Mouse (Mus musculus) heart, adult 8-10 months (tissue): ENCODE measurements around the gene Pate4. TPM values are rescaled to one million over a fixed set of nuclear protein-coding genes. Genes with fewer than 3 reads are reported as not detected.

Experiments
- total RNA-seq, 4 experiments: library from RNA; stranded (reverse); gene quantifications; 2 replicates each; pipeline ENCODE4 v1.2.4; 2022

Gene Pate4
- total RNA-seq, 4 experiments from 2014 or later, result not detected

Other genes with a start within 250 kb of the Pate4 start
- gene Cdon, start 190.8 kb downstream of the Pate4 start, total RNA-seq, result 10 to 100 TPM in 2 of 4 experiments, 1 to 10 TPM in 2; 8.3 to 11.3 (median 10.3) TPM
- not detected for gene Gm1113, start 93.7 kb downstream of the Pate4 start, total RNA-seq
- under 1 TPM in 1 of 4 experiments, not detected in 3; 0.03 TPM for gene Ddx25, start 53.4 kb downstream of the Pate4 start, total RNA-seq
- 1 to 10 TPM; 5.1 to 6.3 (median 5.7) TPM for gene Pus3, start 53.3 kb downstream of the Pate4 start, total RNA-seq
- gene Pate2, start 41.7 kb downstream of the Pate4 start, total RNA-seq, result not detected
- 1 to 10 TPM; 1.2 to 2.8 (median 2.0) TPM for gene Hyls1, start 41.5 kb downstream of the Pate4 start, total RNA-seq
- not detected for gene Pate3, start 36.3 kb upstream of the Pate4 start, total RNA-seq
- not detected for gene Pate1, start 75.4 kb upstream of the Pate4 start, total RNA-seq
- not detected for gene Gm17677, start 129.1 kb upstream of the Pate4 start, total RNA-seq
- not detected for gene Gm17727, start 166.2 kb upstream of the Pate4 start, total RNA-seq
- not detected for gene Gm27235, start 178.2 kb upstream of the Pate4 start, total RNA-seq
- gene D730048I06Rik, start 178.2 kb upstream of the Pate4 start, total RNA-seq, result not detected
- not detected for gene 9230110F15Rik, start 232.2 kb upstream of the Pate4 start, total RNA-seq